Mouse (Mus musculus): ENCODE results near the gene Arhgap30. TPM values are rescaled to one million over a fixed set of nuclear protein-coding genes. Genes with fewer than 3 reads are reported as not detected.

Arhgap30 gene
- total RNA-seq, 2 experiments from 2014 or later = 3.6 to 6.8 TPM

Other genes with a start within 250 kb of the Arhgap30 start
- gene Sdhc, start 238.4 kb upstream of the Arhgap30 start, total RNA-seq (2021) = 100 to 1,000 TPM; 450 to 629 TPM
- 1 to 10 TPM in 1 of 2 experiments, under 1 TPM in 1; 0.73 to 1.2 TPM for gene Mpz, start 238.2 kb upstream of the Arhgap30 start, total RNA-seq (2021)
- gene Pcp4l1, start 192.7 kb upstream of the Arhgap30 start, total RNA-seq (2021) = 10 to 100 TPM; 51.7 to 52.5 TPM
- gene Nr1i3, start 175.0 kb upstream of the Arhgap30 start, total RNA-seq (2021) = not detected
- 10 to 100 TPM; 47.7 to 67.0 TPM for gene Tomm40l, start 166.4 kb upstream of the Arhgap30 start, total RNA-seq (2021)
- gene Apoa2, start 163.9 kb upstream of the Arhgap30 start, total RNA-seq (2021) = 1 to 10 TPM; 4.2 to 4.6 TPM
- gene Fcer1g, start 154.6 kb upstream of the Arhgap30 start, total RNA-seq (2021) = 10 to 100 TPM; 23.2 to 46.7 TPM
- 1 to 10 TPM; 1.5 to 3.8 TPM for gene Adamts4, start 138.5 kb upstream of the Arhgap30 start, total RNA-seq (2021)
- gene Ndufs2, start 137.6 kb upstream of the Arhgap30 start, total RNA-seq (2021) = 1,000 to 10,000 TPM in 1 of 2 experiments, 100 to 1,000 TPM in 1; 683 to 1,034 TPM
- gene B4galt3, start 118.6 kb upstream of the Arhgap30 start, total RNA-seq (2021) = 10 to 100 TPM; 30.5 to 37.8 TPM
- gene Ppox, start 107.8 kb upstream of the Arhgap30 start, total RNA-seq (2021) = 10 to 100 TPM; 39.4 to 43.1 TPM
- gene Usp21, start 101.0 kb upstream of the Arhgap30 start, total RNA-seq (2021) = 10 to 100 TPM; 38.5 to 41.8 TPM
- gene Ufc1, start 93.9 kb upstream of the Arhgap30 start, total RNA-seq (2021) = 100 to 1,000 TPM; 147 to 168 TPM
- 10 to 100 TPM; 38.1 to 38.3 TPM for gene Dedd, start 59.8 kb upstream of the Arhgap30 start, total RNA-seq (2021)
- 10 to 100 TPM; 68.9 to 71.0 TPM for gene Nit1, start 43.3 kb upstream of the Arhgap30 start, total RNA-seq (2021)
- gene Pfdn2, start 43.3 kb upstream of the Arhgap30 start, total RNA-seq (2021) = 100 to 1,000 TPM; 137 to 168 TPM
- 1 to 10 TPM; 1.3 to 2.4 TPM for gene Klhdc9, start 28.2 kb upstream of the Arhgap30 start, total RNA-seq (2021)
- under 1 TPM; 0.20 to 0.45 TPM for gene Nectin4, start 18.9 kb upstream of the Arhgap30 start, total RNA-seq (2021)
- 10 to 100 TPM; 51.7 to 53.5 TPM for gene Usf1, start 22.4 kb downstream of the Arhgap30 start, total RNA-seq (2021)
- 1 to 10 TPM; 3.1 to 4.0 TPM for gene Tstd1, start 29.9 kb downstream of the Arhgap30 start, total RNA-seq (2021)
- gene F11r, start 48.6 kb downstream of the Arhgap30 start, total RNA-seq (2021) = 10 to 100 TPM; 29.3 to 36.4 TPM
- gene Alyref2, start 114.5 kb downstream of the Arhgap30 start, total RNA-seq (2021) = 1 to 10 TPM; 5.7 to 6.5 TPM
- gene Itln1, start 146.3 kb downstream of the Arhgap30 start, total RNA-seq (2021) = not detected
- under 1 TPM; 0.50 to 0.80 TPM for gene Cd244a, start 170.2 kb downstream of the Arhgap30 start, total RNA-seq (2021)
- 1 to 10 TPM in 1 of 2 experiments, under 1 TPM in 1; 0.89 to 3.0 TPM for gene Ly9, start 218.5 kb downstream of the Arhgap30 start, total RNA-seq (2021)